ENCODE assay signal across 10 mouse cellular contexts in the genomic region with DNA sequence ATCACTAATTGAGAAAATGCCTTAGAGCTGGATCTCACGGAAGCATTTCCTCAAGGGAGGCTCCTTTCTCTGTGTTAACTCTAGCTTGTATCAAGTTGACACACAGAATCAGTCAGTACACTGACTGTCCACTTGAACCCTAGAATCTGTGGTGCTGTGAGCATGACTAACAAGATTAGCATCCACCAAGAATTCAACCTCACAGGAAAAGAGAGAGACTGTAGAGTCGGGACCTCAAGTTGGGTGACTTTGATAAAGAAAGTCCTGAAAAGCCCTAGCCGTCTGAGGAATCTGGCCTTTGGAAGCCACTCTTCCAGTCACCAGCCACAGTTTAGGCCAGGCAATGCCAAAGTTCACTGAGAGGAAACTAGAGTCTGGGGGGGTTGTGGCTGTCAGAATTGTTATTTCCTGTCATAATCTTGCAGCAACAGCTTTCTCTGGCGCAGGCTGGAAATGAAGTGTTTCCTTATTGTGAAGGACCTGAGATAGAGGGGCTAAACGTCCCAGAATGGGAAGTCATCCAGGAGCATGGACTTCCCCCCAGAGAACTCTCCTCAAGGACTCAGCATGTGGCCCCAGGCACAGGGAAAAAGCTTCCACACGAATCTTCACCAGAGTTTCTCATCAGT.
DNase-seq lines count a peak whose midpoint lies in the region; ATAC-seq and TF ChIP-seq lines count a peak whose summit lies in the region.
"Had no signal": no experiment of that assay in that cellular context is flagged by ENCODE, and none has a peak within 500 bp of the region (broad histone marks: within the 10 kb centered on the region; RNA-seq: fewer than 3 reads in every experiment).

No protein-coding gene starts in this region.

- no peak overlapping the region for H3K4me2 ChIP-seq in intestine, embryonic 14.5 days (ENCODE audit: low read length)
- H3K4me2 ChIP-seq in lung, postnatal 0 days (replicated peaks; ENCODE audit: low read depth, low read length): no peak overlapping the region
- H3K4me2 ChIP-seq: midbrain, embryonic 12.5 days had no signal

- CTCF ChIA-PET in Patski (lab: Charles Lee): interaction anchor here (1.3 to 1.5 kb wide), 2 partner anchors 9 to 12 kb away, joined by 3 to 4 read pairs; no protein-coding TSS in a partner anchor

- no peaks in the 10 kb centered on the region for H3K36me3 ChIP-seq in intestine, embryonic 14.5 days (ENCODE audit: control insufficient read depth, insufficient read depth, low read length)
- H3K36me3 ChIP-seq in lung, postnatal 0 days (ENCODE audit: insufficient read depth, low read length): no peaks in the 10 kb centered on the region
- H3K36me3 ChIP-seq: midbrain, embryonic 12.5 days had no signal

- ATAC-seq in Patski: peak; percentile 65
- ATAC-seq in intestine, embryonic 14.5 days (replicated peaks; ENCODE audit: low FRiP score, low TSS enrichment, low read depth): no peak
- ATAC-seq in lung, postnatal 0 days: peak; percentile 74

- H3K27me3 ChIP-seq in Patski: no peaks in the 10 kb centered on the region
- H3K27me3 ChIP-seq in intestine, embryonic 14.5 days (replicated peaks; ENCODE audit: control insufficient read depth, insufficient read depth, low read length): no peaks in the 10 kb centered on the region
- 0 out of 2 replicates have a peak, but pooled peaks cover 2% of the 10 kb centered on the region for H3K27me3 ChIP-seq in lung, postnatal 0 days (replicated peaks; ENCODE audit: insufficient read depth, low read length)

- no peak for TF ChIP-seq CTCF in Patski (IDR thresholded peaks at IDR 0.05)
- no peak for TF ChIP-seq CTCF in lung, postnatal 0 days (IDR thresholded peaks at IDR 0.05)

- H3K27ac ChIP-seq in intestine, embryonic 14.5 days (ENCODE audit: low read depth): no peak overlapping the region
- peak overlapping the region; percentile 79 for H3K27ac ChIP-seq in lung, postnatal 0 days (ENCODE audit: low read length)
- H3K27ac ChIP-seq: midbrain, embryonic 12.5 days had no signal

- peak; percentile 50 for DNase-seq in adrenal gland, postnatal 10 days
- DNase-seq in adrenal gland, postnatal 4 days (ENCODE audit: low spot score in 2 of 2): no peak
- DNase-seq in Patski (ENCODE audit: low read depth, low spot score): no peak
- peak; percentile 51 for DNase-seq in intestine, embryonic 14.5 days (ENCODE audit: low spot score)
- DNase-seq in lung, postnatal 0 days (ENCODE audit: low spot score): peak; percentile 94
- no peak for DNase-seq in ovary, postnatal 14 days (ENCODE audit: low spot score)
- DNase-seq in neural tube, embryonic 10.5 days (ENCODE audit: extremely low spot score, low spot score): no peak
- DNase-seq in retina, postnatal 1 day: no peak
- DNase-seq: adrenal gland, adult 2 months had no signal

- H3K4me3 ChIP-seq in intestine, embryonic 14.5 days (ENCODE audit: low read depth, low read length): no peak overlapping the region
- no peak overlapping the region for H3K4me3 ChIP-seq in lung, postnatal 0 days (ENCODE audit: low read depth, low read length)
- H3K4me3 ChIP-seq: midbrain, embryonic 12.5 days had no signal

- H3K4me1 ChIP-seq in intestine, embryonic 14.5 days (replicated peaks; ENCODE audit: control insufficient read depth, insufficient read depth, low read length): peaks cover 4% of the 10 kb centered on the region; the same call in 1 of the 2 replicates
- H3K4me1 ChIP-seq in lung, postnatal 0 days (ENCODE audit: insufficient read depth, low read depth, low read length): peaks cover 6% of the 10 kb centered on the region; the same call in 1 of the 2 replicates
- H3K4me1 ChIP-seq: midbrain, embryonic 12.5 days had no signal

- POLR2A ChIA-PET in Patski (lab: Charles Lee): no interaction called here

- in situ Hi-C loops in Patski (cut with MboI; ENCODE audit: low pct_unique_long_range_greater_than_20kb): no loop called here

- TF ChIP-seq EP300 in lung, postnatal 0 days (IDR thresholded peaks at IDR 0.05): peak; percentile 62

- 28% methylated on average over 6 of the region's 6 CpGs for WGBS in intestine, embryonic 14.5 days
- WGBS in lung, postnatal 0 days: 8% methylated on average over 6 of the region's 6 CpGs

- H3K9me3 ChIP-seq in intestine, embryonic 14.5 days (ENCODE audit: control insufficient read depth, low read length): no peaks in the 10 kb centered on the region
- no peaks in the 10 kb centered on the region for H3K9me3 ChIP-seq in lung, postnatal 0 days (ENCODE audit: low read length)
- H3K9me3 ChIP-seq: midbrain, embryonic 12.5 days had no signal

- H3K9ac ChIP-seq in intestine, embryonic 14.5 days (ENCODE audit: low read length): no peak overlapping the region
- H3K9ac ChIP-seq in lung, postnatal 0 days (replicated peaks; ENCODE audit: low read depth): no peak overlapping the region
- H3K9ac ChIP-seq: midbrain, embryonic 12.5 days had no signal

Comparison
In these comparisons a context has a peak if more than half of its experiments do, and no peak if none do; other contexts are left out.
1. DNase-seq: peak in adrenal gland, postnatal 10 days (single experiment), intestine, embryonic 14.5 days (single experiment) and lung, postnatal 0 days (single experiment); none in adrenal gland, postnatal 4 days (0 of 2), Patski (single experiment), ovary, postnatal 14 days (single experiment), neural tube, embryonic 10.5 days (single experiment) and retina, postnatal 1 day (single experiment).